Mouse (Mus musculus) hindbrain, postnatal 0 days (tissue): Measurements from ENCODE around the gene Slc43a1. TPM values are rescaled to one million over a fixed set of nuclear protein-coding genes. Genes with fewer than 3 reads are reported as not detected.

Experiments
- ATAC-seq: fragments of 200-750 bp; cut with Nextera tagmentation; 2 replicates; pipeline ENCODE4 v1.8.0; 2017; ENCODE audit warnings: mild to moderate bottlenecking, moderate TSS enrichment, moderate library complexity
- DNase-seq: peaks from one replicate; pipeline ENCODE4 v3.0.0-alpha.2; 2015; ENCODE audit warnings: low spot score
- H3K27ac ChIP-seq: fragments of 300-500 bp; sonication (generic); 2 replicates; pipeline ENCODE4 v1.5.1; 2014; ENCODE audit warnings: mild to moderate bottlenecking
- H3K27me3 ChIP-seq: fragments of 300-500 bp; sonication (generic); 2 replicates; pipeline ENCODE4 v1.6.1; 2014; ENCODE audit warnings: low read length, mixed read lengths; ENCODE audit not compliant: insufficient read depth
- H3K36me3 ChIP-seq: fragments of 300-500 bp; sonication (generic); 2 replicates; pipeline ENCODE4 v1.6.1; 2014; ENCODE audit warnings: low read length, mixed read lengths; ENCODE audit not compliant: insufficient read depth
- H3K4me1 ChIP-seq: fragments of 300-500 bp; sonication (generic); 2 replicates; pipeline ENCODE4 v1.6.1; 2014; ENCODE audit warnings: antibody characterized with exemption, low read length, mixed read lengths; ENCODE audit not compliant: insufficient read depth
- H3K4me2 ChIP-seq: fragments of 300-500 bp; sonication (generic); 2 replicates; pipeline ENCODE4 v1.6.1; 2014; ENCODE audit warnings: low read depth, mild to moderate bottlenecking, low read length, moderate library complexity, mixed read lengths
- H3K4me3 ChIP-seq: fragments of 300-500 bp; sonication (generic); 2 replicates; pipeline ENCODE4 v1.5.1; 2014; ENCODE audit warnings: low read length
- H3K9ac ChIP-seq: fragments of 300-500 bp; sonication (generic); replicated peaks from 2 replicates; pipeline ENCODE4 v1.6.1; 2014; ENCODE audit warnings: mild to moderate bottlenecking, low read length, moderate library complexity, mixed read lengths
- H3K9me3 ChIP-seq: fragments of 300-500 bp; sonication (generic); 2 replicates; pipeline ENCODE4 v1.6.1; 2016; ENCODE audit warnings: low read length, mixed read lengths
- CTCF ChIP-seq: IDR thresholded peaks from 2 replicates; pipeline ENCODE4 v1.5.1; 2016; ENCODE audit warnings: antibody characterized with exemption, control low read depth, low read depth
- WGBS: fragments of 180-500 bp; shearing (Covaris S2); extraction: QIAGEN DNeasy Blood & Tissue Kit; methylation state at CpG from one replicate; pipeline ENCODE4 v1.1.7; 2014; 5-methylcytosine and 5-hydroxymethylcytosine counted together
- polyA plus RNA-seq: library from polyadenylated mRNA; unstranded; fragments of >200 nt; fragmentation: Nextera tagmentation; extraction: Ambion mirVana; gene quantifications from 2 replicates; pipeline ENCODE4 v1.2.1, GENCODE M21; 2015
- total RNA-seq: library from RNA; depleted of rRNA; stranded (reverse); fragments of >200 nt; gene quantifications from 2 replicates; pipeline ENCODE4 v1.2.3, GENCODE M21; 2014

The Slc43a1 gene
- total and polyA plus RNA-seq, 2 experiments from 2014 or later, result 1.3 to 5.8 TPM

GRCm38 (mm10) chr2:84851130-84852040 lies 12.7 kb downstream of the Slc43a1 start:
- DNase-seq (no peak), ATAC-seq (peak; percentile 72; the same call in 1 of the 2 replicates)
- Histone ChIP-seq H3K4me3 (no peak overlapping the region), H3K27ac (no peak overlapping the region), H3K4me2 (0 out of 2 replicates have a peak overlapping the region, but pooled peaks have one; percentile 23), H3K36me3 (no peaks in the 10 kb centered on the region), H3K9me3 (no peaks in the 10 kb centered on the region), H3K9ac (no peak overlapping the region), H3K27me3 (no peaks in the 10 kb centered on the region), H3K4me1 (no peaks in the 10 kb centered on the region)
- no peak for TF ChIP-seq CTCF
- 34% methylated on average over 23 of the region's 23 CpGs for WGBS

- Histone ChIP-seq H3K27me3 (no peaks in the 10 kb centered on the region), H3K9me3 (no peaks in the 10 kb centered on the region), H3K4me1 (no peaks in the 10 kb centered on the region), H3K4me3 (no peak overlapping the region), H3K4me2 (no peak overlapping the region), H3K9ac (no peak overlapping the region), H3K36me3 (no peaks in the 10 kb centered on the region), H3K27ac (no peak overlapping the region)
- peak; percentile 76 for DNase-seq
- ATAC-seq, result peak; percentile 69
- 46% methylated on average over 2 of the region's 2 CpGs for WGBS
- peak; percentile 82 for TF ChIP-seq CTCF
These were observed 17.1 kb downstream of the Slc43a1 start for GRCm38 (mm10) chr2:84855732-84856131.

GRCm38 (mm10) chr2:84858551-84858950 lies 19.9 kb downstream of the Slc43a1 start:
- Histone ChIP-seq H3K9me3 (no peaks in the 10 kb centered on the region), H3K36me3 (no peaks in the 10 kb centered on the region), H3K27ac (no peak overlapping the region), H3K27me3 (no peaks in the 10 kb centered on the region), H3K4me3 (no peak overlapping the region), H3K4me2 (no peak overlapping the region), H3K9ac (no peak overlapping the region), H3K4me1 (no peaks in the 10 kb centered on the region)
- ATAC-seq, result no peak
- TF ChIP-seq CTCF, result no peak
- DNase-seq, result no peak
- WGBS, result 76% methylated on average over 1 of the region's 1 CpGs

- Histone ChIP-seq H3K4me2 (no peak overlapping the region), H3K27me3 (no peaks in the 10 kb centered on the region), H3K4me3 (no peak overlapping the region), H3K36me3 (no peaks in the 10 kb centered on the region), H3K4me1 (no peaks in the 10 kb centered on the region), H3K27ac (no peak overlapping the region), H3K9me3 (no peaks in the 10 kb centered on the region), H3K9ac (no peak overlapping the region)
- no peak for TF ChIP-seq CTCF
- ATAC-seq (peak; percentile 64; the same call in 1 of the 2 replicates), DNase-seq (peak; percentile 30)
- 72% methylated on average over 7 of the region's 7 CpGs for WGBS
These were observed 21.5 kb downstream of the Slc43a1 start for GRCm38 (mm10) chr2:84859991-84860780.

- Histone ChIP-seq H3K4me1 (peaks cover 9% of the 10 kb centered on the region), H3K4me3 (no peak overlapping the region), H3K4me2 (no peak overlapping the region), H3K27ac (no peak overlapping the region), H3K27me3 (peaks cover 6% of the 10 kb centered on the region), H3K9ac (no peak overlapping the region), H3K36me3 (no peaks in the 10 kb centered on the region), H3K9me3 (no peaks in the 10 kb centered on the region)
- DNase-seq (no peak), ATAC-seq (no peak)
- no peak for TF ChIP-seq CTCF
- 82% methylated on average over 3 of the region's 3 CpGs for WGBS
These were observed 22.8 kb downstream of the Slc43a1 start for GRCm38 (mm10) chr2:84861430-84861829.

GRCm38 (mm10) chr2:84862231-84862630 lies 23.6 kb downstream of the Slc43a1 start:
- H3K9me3 ChIP-seq, result no peaks in the 10 kb centered on the region
- H3K27ac ChIP-seq, result no peak overlapping the region
- H3K9ac ChIP-seq, result no peak overlapping the region
- WGBS, result 89% methylated on average over 3 of the region's 3 CpGs
- DNase-seq (no peak), ATAC-seq (no peak)
- H3K4me2 ChIP-seq, result no peak overlapping the region
- H3K36me3 ChIP-seq, result no peaks in the 10 kb centered on the region
- no peak for TF ChIP-seq CTCF
- H3K27me3 ChIP-seq, result peaks cover 14% of the 10 kb centered on the region
- no peak overlapping the region for H3K4me3 ChIP-seq
- peaks cover 11% of the 10 kb centered on the region for H3K4me1 ChIP-seq
